Mouse (Mus musculus): ENCODE data around the gene Cstf2t.

DNA sequence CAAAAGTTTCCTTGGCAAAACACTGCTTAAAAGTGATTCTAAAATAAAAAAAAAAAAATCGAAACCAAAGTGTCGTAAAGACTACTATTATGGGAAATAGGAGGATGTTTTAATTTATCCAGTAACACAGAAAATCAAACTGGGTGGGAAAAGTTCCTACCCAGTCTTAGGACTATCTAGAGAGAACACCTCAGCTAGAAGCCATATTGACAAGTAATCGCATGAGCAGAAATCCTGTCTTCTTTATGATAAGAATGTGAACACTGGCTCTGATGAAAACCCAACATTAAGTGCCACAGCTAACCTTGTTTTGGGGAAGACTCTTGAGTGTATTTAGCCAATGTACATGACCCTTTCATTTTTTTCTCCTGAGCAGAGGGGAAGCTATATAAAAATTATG lies 15.2 kb downstream of the Cstf2t start:
- no peak for TF ChIP-seq CTCF (conservative IDR thresholded peaks at IDR 0.05 in 1 of 2, IDR thresholded peaks at IDR 0.05 in 1 of 2; ENCODE audit: low read depth in 2 of 2, low read length in 2 of 2)
- TF ChIP-seq EP300 (IDR thresholded peaks at IDR 0.05; ENCODE audit: low read length), result no peak
- TF ChIP-seq GABPA (IDR thresholded peaks at IDR 0.05; ENCODE audit: insufficient replicate concordance, low read depth, low read length), result no peak
- TF ChIP-seq NRF1 (IDR thresholded peaks at IDR 0.05; ENCODE audit: low read depth, low read length), result no peak
- TF ChIP-seq ZMIZ1 (IDR thresholded peaks at IDR 0.05; ENCODE audit: low read depth, low read length), result no peak
- no peak for TF ChIP-seq MYC (IDR thresholded peaks at IDR 0.05; ENCODE audit: low read depth, low read length)
- no peak for TF ChIP-seq PAX5 (IDR thresholded peaks at IDR 0.05; ENCODE audit: low read length)
- no peak for TF ChIP-seq ZNF384 (IDR thresholded peaks at IDR 0.05; ENCODE audit: low read depth, low read length)
- TF ChIP-seq MAX (IDR thresholded peaks at IDR 0.05; ENCODE audit: low read length), result no peak
- TF ChIP-seq IRF4 (IDR thresholded peaks at IDR 0.05; ENCODE audit: low read depth, low read length), result no peak
- no peak for TF ChIP-seq POLR2A (IDR thresholded peaks at IDR 0.05; ENCODE audit: low read depth, low read length)
- no peak for TF ChIP-seq HCFC1 (IDR thresholded peaks at IDR 0.05; ENCODE audit: low read depth, low read length)
- TF ChIP-seq SMC3 (IDR thresholded peaks at IDR 0.05; ENCODE audit: low read depth, low read length), result no peak
- no peak for TF ChIP-seq JUN (IDR thresholded peaks at IDR 0.05; ENCODE audit: insufficient read depth, low read depth, low read length)

All from CH12.LX (cell line).